Mouse (Mus musculus): Measurements from ENCODE around the gene Cyp2d11. TPM values are rescaled to one million over a fixed set of nuclear protein-coding genes. Genes with fewer than 3 reads are reported as not detected.

Cyp2d11 gene
- polyA plus RNA-seq, 1 experiment from 2014 or later = not detected

DNA sequence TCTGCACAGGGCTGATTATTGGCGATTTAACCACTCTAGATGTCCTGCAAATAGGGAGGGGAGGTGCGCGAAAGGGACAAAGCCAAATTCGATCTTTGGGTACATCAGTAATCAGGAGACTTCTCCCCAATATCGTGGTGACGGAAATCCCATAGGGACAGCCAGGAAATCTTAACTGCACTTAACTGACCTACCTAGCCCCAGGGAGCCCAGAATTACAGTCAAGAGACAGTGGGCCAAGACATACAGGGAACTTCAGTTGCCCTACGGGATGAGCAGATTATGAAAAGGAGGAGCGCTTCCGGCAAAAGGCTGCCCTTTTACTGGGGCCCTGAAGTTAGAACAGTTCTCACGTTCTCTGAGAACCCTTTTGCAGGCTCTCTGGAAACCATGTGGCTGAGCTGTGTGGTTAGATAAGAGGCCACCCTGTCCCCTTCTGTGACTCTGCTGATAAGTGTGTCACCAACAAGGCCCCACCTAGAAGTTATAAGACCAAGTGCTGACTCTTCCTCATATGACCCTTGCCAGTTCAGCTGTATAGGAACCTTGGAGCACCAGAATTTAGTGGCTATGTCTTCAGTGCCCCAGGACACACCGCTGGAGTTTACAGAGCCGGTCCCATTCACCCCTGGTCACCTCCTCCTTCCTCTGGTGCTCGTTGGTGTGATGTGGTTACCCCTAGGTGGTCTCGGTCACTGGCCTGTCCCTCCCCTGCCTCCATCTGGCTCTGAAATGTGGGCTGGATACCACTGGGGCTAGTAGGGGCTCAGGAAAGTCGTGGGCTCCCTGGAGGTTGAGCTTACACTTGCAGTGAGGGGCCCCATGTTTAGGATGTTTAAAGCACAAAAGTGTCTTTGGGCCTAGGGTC, 51.9 kb downstream of the Cyp2d11 start:
- no peaks in the 10 kb centered on the region for H3K36me3 ChIP-seq (replicated peaks; ENCODE audit: control insufficient read depth, insufficient read depth, low read depth, low read length)
- no peaks in the 10 kb centered on the region for H3K9me3 ChIP-seq (replicated peaks; ENCODE audit: control insufficient read depth, low read length)
- H3K27me3 ChIP-seq (ENCODE audit: control insufficient read depth, insufficient read depth, low read length) = peaks cover 4% of the 10 kb centered on the region; the same call in 1 of the 2 replicates
- 0 out of 2 replicates have a peak overlapping the region, but pooled peaks have one; percentile 44 for H3K27ac ChIP-seq (replicated peaks; ENCODE audit: low read depth, low read length)
- H3K4me2 ChIP-seq (ENCODE audit: low read depth, low read length) = peak overlapping the region; percentile 76; the same call in 1 of the 2 replicates
- peaks cover 1% of the 10 kb centered on the region for H3K4me1 ChIP-seq (ENCODE audit: control insufficient read depth, insufficient read depth, low read length)
- peak overlapping the region; percentile 80 for H3K9ac ChIP-seq (replicated peaks; ENCODE audit: low read length)
- ATAC-seq (replicated peaks; ENCODE audit: insufficient number of reproducible peaks, low FRiP score, low TSS enrichment, low read depth) (no peak), DNase-seq (ENCODE audit: low spot score) (no peak)
- H3K4me3 ChIP-seq (ENCODE audit: low read depth, low read length) = peak overlapping the region; percentile 41
- 66% methylated on average over 15 of the region's 15 CpGs for WGBS

DNA sequence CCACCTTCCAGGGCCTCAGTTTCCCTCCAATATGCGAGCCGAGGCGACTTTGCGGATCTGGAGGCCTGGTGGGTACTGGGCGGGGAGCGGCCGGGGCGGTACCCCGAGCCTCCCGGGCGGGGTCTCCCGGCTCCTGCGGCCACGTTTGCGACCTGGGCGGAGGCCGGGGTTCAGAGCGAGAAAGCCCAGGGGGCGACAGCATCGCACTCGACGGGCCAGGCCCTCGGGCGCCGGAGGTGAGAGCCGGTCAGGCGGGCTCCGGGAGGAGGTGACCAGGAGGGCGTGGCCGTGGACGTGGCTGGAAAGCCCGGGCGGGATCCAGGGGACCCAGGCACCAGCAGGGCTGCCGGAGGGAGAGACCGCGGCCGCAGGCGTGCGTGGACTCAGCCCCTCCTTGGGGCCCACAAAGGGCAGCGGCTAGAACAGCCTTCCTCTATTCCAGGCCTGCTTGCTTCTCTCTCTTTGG, 52.8 kb downstream of the Cyp2d11 start:
- Histone ChIP-seq H3K4me2 (ENCODE audit: low read depth, low read length) (peak overlapping the region; percentile 76), H3K36me3 (replicated peaks; ENCODE audit: control insufficient read depth, insufficient read depth, low read depth, low read length) (no peaks in the 10 kb centered on the region), H3K27me3 (ENCODE audit: control insufficient read depth, insufficient read depth, low read length) (peaks cover 4% of the 10 kb centered on the region; the same call in 1 of the 2 replicates), H3K9me3 (replicated peaks; ENCODE audit: control insufficient read depth, low read length) (no peaks in the 10 kb centered on the region), H3K4me3 (ENCODE audit: low read depth, low read length) (peak overlapping the region; percentile 41), H3K4me1 (ENCODE audit: control insufficient read depth, insufficient read depth, low read length) (no peaks in the 10 kb centered on the region), H3K9ac (replicated peaks; ENCODE audit: low read length) (peak overlapping the region; percentile 80), H3K27ac (replicated peaks; ENCODE audit: low read depth, low read length) (0 out of 2 replicates have a peak overlapping the region, but pooled peaks have one; percentile 11)
- ATAC-seq (replicated peaks; ENCODE audit: insufficient number of reproducible peaks, low FRiP score, low TSS enrichment, low read depth) = no peak
- peak; percentile 47 for DNase-seq (ENCODE audit: low spot score)
- 3% methylated on average over 34 of the region's 40 CpGs for WGBS

DNA sequence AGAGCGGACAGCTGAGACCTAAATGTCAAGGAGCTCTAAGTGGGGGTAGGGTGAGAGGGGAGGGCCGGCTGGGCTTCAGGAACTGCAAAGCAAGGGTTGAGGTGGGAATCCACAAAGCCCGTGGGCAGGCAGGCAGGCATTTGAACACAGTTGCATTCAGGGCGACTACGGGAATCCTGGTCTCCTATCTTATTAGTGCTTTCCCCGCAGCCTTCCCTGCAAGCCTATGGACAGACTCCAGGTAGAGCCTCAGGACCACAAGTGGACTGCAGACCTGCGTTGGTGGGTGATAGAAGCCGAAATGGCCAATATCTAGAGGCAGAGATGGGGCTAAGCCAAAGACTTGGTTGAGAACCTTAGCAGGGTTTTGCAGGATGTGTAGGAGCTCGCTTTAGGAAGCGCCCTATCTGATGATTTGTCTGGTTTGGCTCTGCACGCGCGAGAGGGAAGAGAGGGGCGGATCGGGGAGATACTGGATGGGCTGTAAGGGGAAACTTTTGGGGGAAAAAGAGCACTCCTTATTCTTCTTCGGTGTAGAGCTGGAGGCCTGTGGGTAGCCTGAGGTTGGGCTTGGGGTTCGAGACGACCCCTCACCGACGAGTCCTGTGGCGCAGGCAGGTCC, 53.3 kb downstream of the Cyp2d11 start:
- no peaks in the 10 kb centered on the region for H3K4me1 ChIP-seq (ENCODE audit: control insufficient read depth, insufficient read depth, low read length)
- WGBS = 35% methylated on average over 21 of the region's 21 CpGs
- no peak overlapping the region for H3K27ac ChIP-seq (replicated peaks; ENCODE audit: low read depth, low read length)
- peak overlapping the region; percentile 76 for H3K4me2 ChIP-seq (ENCODE audit: low read depth, low read length)
- ATAC-seq (replicated peaks; ENCODE audit: insufficient number of reproducible peaks, low FRiP score, low TSS enrichment, low read depth) (no peak), DNase-seq (ENCODE audit: low spot score) (peak; percentile 17)
- peak overlapping the region; percentile 80 for H3K9ac ChIP-seq (replicated peaks; ENCODE audit: low read length)
- peak overlapping the region; percentile 41 for H3K4me3 ChIP-seq (ENCODE audit: low read depth, low read length)
- H3K9me3 ChIP-seq (replicated peaks; ENCODE audit: control insufficient read depth, low read length) = no peaks in the 10 kb centered on the region
- no peaks in the 10 kb centered on the region for H3K36me3 ChIP-seq (replicated peaks; ENCODE audit: control insufficient read depth, insufficient read depth, low read depth, low read length)
- peaks cover 4% of the 10 kb centered on the region; the same call in 1 of the 2 replicates for H3K27me3 ChIP-seq (ENCODE audit: control insufficient read depth, insufficient read depth, low read length)

DNA sequence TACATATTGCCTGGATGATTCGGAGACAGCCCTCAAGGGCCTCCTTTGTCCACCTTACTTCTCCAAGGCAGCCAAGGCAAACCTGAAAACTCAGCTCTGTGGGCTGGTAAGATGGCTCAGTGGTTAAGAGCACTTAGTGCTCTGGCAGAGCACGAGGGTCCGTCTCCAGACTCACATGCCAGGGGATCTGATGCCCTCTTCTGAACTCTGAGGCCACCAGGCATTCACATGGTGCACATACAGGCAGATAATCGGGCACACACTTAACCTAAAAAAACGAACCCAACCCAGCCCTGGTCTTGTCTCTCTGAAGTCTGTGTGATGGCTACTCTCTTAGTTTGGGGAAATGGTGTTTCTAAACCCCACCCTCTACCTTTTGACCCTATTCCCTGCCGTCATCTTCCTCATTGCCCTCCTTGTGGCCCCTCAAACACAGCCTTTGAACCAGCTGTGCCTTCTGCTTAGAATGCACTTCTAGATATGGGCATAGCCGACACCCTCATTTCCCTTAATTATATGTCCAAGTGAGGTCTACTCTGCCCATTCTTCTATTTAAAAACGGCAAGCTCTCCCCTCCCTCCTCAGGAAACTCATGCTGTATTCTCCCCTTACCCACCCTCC, 54.1 kb downstream of the Cyp2d11 start:
- Histone ChIP-seq H3K9ac (replicated peaks; ENCODE audit: low read length) (no peak overlapping the region), H3K9me3 (replicated peaks; ENCODE audit: control insufficient read depth, low read length) (no peaks in the 10 kb centered on the region), H3K4me2 (ENCODE audit: low read depth, low read length) (no peak overlapping the region), H3K4me1 (ENCODE audit: control insufficient read depth, insufficient read depth, low read length) (no peaks in the 10 kb centered on the region), H3K27ac (replicated peaks; ENCODE audit: low read depth, low read length) (no peak overlapping the region), H3K4me3 (ENCODE audit: low read depth, low read length) (no peak overlapping the region), H3K27me3 (ENCODE audit: control insufficient read depth, insufficient read depth, low read length) (peaks cover 4% of the 10 kb centered on the region; the same call in 1 of the 2 replicates), H3K36me3 (replicated peaks; ENCODE audit: control insufficient read depth, insufficient read depth, low read depth, low read length) (no peaks in the 10 kb centered on the region)
- ATAC-seq (replicated peaks; ENCODE audit: insufficient number of reproducible peaks, low FRiP score, low TSS enrichment, low read depth) (no peak), DNase-seq (ENCODE audit: low spot score) (no peak)
- 70% methylated on average over 8 of the region's 8 CpGs for WGBS

Small RNA genes lying within 50 kb of the gene (microRNA-seq; reads per million reads assigned to microRNA genes)
- gene Gm25990 (ENCODE audit: borderline number of aligned reads) (not detected), gene Gm27331 (ENCODE audit: borderline number of aligned reads) (not detected), gene Mir7684 (ENCODE audit: borderline number of aligned reads) (not detected)

Other genes with a start within 250 kb of the Cyp2d11 start
- gene Srebf2, start 246.8 kb downstream of the Cyp2d11 start, polyA plus RNA-seq (2014; fragmentation: Nextera tagmentation; extraction: Ambion mirVana) = 105 and 109 TPM in 2 replicates
- gene Shisa8, start 181.2 kb downstream of the Cyp2d11 start, polyA plus RNA-seq (2014; fragmentation: Nextera tagmentation; extraction: Ambion mirVana) = 0.18 and 0.26 TPM in 2 replicates
- gene Tnfrsf13c, start 169.7 kb downstream of the Cyp2d11 start, polyA plus RNA-seq (2014; fragmentation: Nextera tagmentation; extraction: Ambion mirVana) = 0.42 TPM in 1 of 2 replicates, not detected in the other
- 86.4 and 92.5 TPM in 2 replicates for gene Cenpm, start 149.3 kb downstream of the Cyp2d11 start, polyA plus RNA-seq (2014; fragmentation: Nextera tagmentation; extraction: Ambion mirVana)
- gene 1500009C09Rik, start 141.6 kb downstream of the Cyp2d11 start, polyA plus RNA-seq (2014; fragmentation: Nextera tagmentation; extraction: Ambion mirVana) = 0.35 and 0.45 TPM in 2 replicates
- 66.3 and 66.7 TPM in 2 replicates for gene Sept3, start 119.1 kb downstream of the Cyp2d11 start, polyA plus RNA-seq (2014; fragmentation: Nextera tagmentation; extraction: Ambion mirVana)
- gene Wbp2nl, start 95.1 kb downstream of the Cyp2d11 start, polyA plus RNA-seq (2014; fragmentation: Nextera tagmentation; extraction: Ambion mirVana) = 0.34 TPM in 1 of 2 replicates, not detected in the other
- 26.9 and 30.6 TPM in 2 replicates for gene Naga, start 55.1 kb downstream of the Cyp2d11 start, polyA plus RNA-seq (2014; fragmentation: Nextera tagmentation; extraction: Ambion mirVana)
- gene Pheta2, start 55.1 kb downstream of the Cyp2d11 start, polyA plus RNA-seq (2014; fragmentation: Nextera tagmentation; extraction: Ambion mirVana) = 3.6 and 3.7 TPM in 2 replicates
- gene Smdt1, start 55.1 kb downstream of the Cyp2d11 start, polyA plus RNA-seq (2014; fragmentation: Nextera tagmentation; extraction: Ambion mirVana) = 214 and 227 TPM in 2 replicates
- gene Ndufa6, start 39.7 kb downstream of the Cyp2d11 start, polyA plus RNA-seq (2014; fragmentation: Nextera tagmentation; extraction: Ambion mirVana) = 271 and 281 TPM in 2 replicates
- gene Cyp2d22, start 13.8 kb downstream of the Cyp2d11 start, polyA plus RNA-seq (2014; fragmentation: Nextera tagmentation; extraction: Ambion mirVana) = 1.4 and 2.2 TPM in 2 replicates
- gene Cyp2d10, start 13.2 kb upstream of the Cyp2d11 start, polyA plus RNA-seq (2014; fragmentation: Nextera tagmentation; extraction: Ambion mirVana) = not detected in 2 replicates
- not detected in 2 replicates for gene Cyp2d9, start 39.4 kb upstream of the Cyp2d11 start, polyA plus RNA-seq (2014; fragmentation: Nextera tagmentation; extraction: Ambion mirVana)
- not detected in 2 replicates for gene Cyp2d12, start 161.1 kb upstream of the Cyp2d11 start, polyA plus RNA-seq (2014; fragmentation: Nextera tagmentation; extraction: Ambion mirVana)
- not detected in 2 replicates for gene Cyp2d34, start 226.9 kb upstream of the Cyp2d11 start, polyA plus RNA-seq (2014; fragmentation: Nextera tagmentation; extraction: Ambion mirVana)

Measured in embryonic facial prominence, embryonic 11.5 days (tissue).